Mouse (Mus musculus) thymus, adult 2 months (tissue): Measurements from ENCODE around the gene Uba52.
"Not testable (repeated sequence)": the region's sequence is repeated elsewhere in the genome, so short reads cannot be mapped to it uniquely, and the experiment has no call there.

Source experiments
- CTCF ChIP-seq: fragments of 200-500 bp; IDR thresholded peaks from 2 replicates; pipeline ENCODE4 v1.5.1; 2012; ENCODE audit warnings: mild to moderate bottlenecking, control low read depth, low read length, moderate library complexity, borderline replicate concordance; ENCODE audit not compliant: control insufficient read depth, poor library complexity, insufficient read depth; ENCODE audit errors: extremely low read depth
- POLR2A ChIP-seq: fragments of 200-500 bp; IDR thresholded peaks from 2 replicates; pipeline ENCODE4 v1.6.1; 2012; ENCODE audit warnings: mild to moderate bottlenecking, low read length, control low read depth, moderate library complexity; ENCODE audit not compliant: control insufficient read depth, poor library complexity, insufficient read depth; ENCODE audit errors: extremely low read depth

DNA sequence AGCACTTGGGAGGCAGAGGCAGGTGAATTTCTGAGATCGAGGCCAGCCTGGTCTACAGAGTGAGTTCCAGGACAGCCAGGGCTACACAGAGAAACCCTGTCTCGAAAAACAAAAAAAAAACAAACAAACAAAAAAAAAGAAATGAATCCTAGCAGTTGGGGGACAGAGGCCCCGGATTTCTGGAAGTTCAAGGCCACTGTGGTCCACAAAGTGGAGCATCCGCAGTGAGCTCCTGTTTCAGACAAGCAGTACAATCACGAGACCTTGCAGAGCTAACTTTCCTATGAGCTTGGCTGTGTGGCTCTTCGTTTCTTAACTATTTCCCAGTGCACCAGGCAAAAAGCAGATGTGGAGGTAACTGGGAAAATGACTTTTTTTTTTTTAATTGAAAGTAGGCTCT lies 573 bp upstream of the Uba52 start:
- TF ChIP-seq CTCF, POLR2A: not testable (repeated sequence)
